Mouse (Mus musculus) liver, adult 2 months (tissue): ENCODE data around the gene Rhoh.

Experiments used
- CTCF ChIP-seq: fragments of 200-500 bp; IDR thresholded peaks from 2 replicates; pipeline ENCODE4 v1.5.1; 2011; ENCODE audit warnings: low read depth, low read length, control low read depth
- POLR2A ChIP-seq: fragments of 200-500 bp; IDR thresholded peaks from 2 replicates; pipeline ENCODE4 v1.6.1; 2011; ENCODE audit warnings: low read length, control low read depth; ENCODE audit not compliant: insufficient read depth; ENCODE audit errors: extremely low read depth

- no peak for TF ChIP-seq CTCF
- no peak for TF ChIP-seq POLR2A
These were observed 5.6 kb downstream of the Rhoh start for GRCm38 (mm10) chr5:65866591-65866990.
